Mouse (Mus musculus) midbrain, embryonic 16.5 days (tissue): ENCODE measurements around the gene Lrp4. TPM values are rescaled to one million over a fixed set of nuclear protein-coding genes. Genes with fewer than 3 reads are reported as not detected.

Experiments used
- ATAC-seq: fragments of 200-750 bp; cut with Nextera tagmentation; 2 replicates; pipeline ENCODE4 v1.8.0; 2017; ENCODE audit warnings: moderate TSS enrichment
- H3K27ac ChIP-seq: fragments of 300-500 bp; sonication (generic); 2 replicates; pipeline ENCODE4 v1.5.1; 2014; ENCODE audit warnings: mild to moderate bottlenecking, low read length, mixed read lengths
- H3K27me3 ChIP-seq: fragments of 300-500 bp; sonication (generic); 2 replicates; pipeline ENCODE4 v1.6.1; 2014; ENCODE audit warnings: low read depth, low read length, mixed read lengths; ENCODE audit not compliant: control insufficient read depth, insufficient read depth
- H3K36me3 ChIP-seq: fragments of 300-500 bp; sonication (generic); 2 replicates; pipeline ENCODE4 v1.6.1; 2014; ENCODE audit warnings: mild to moderate bottlenecking, low read length, moderate library complexity, mixed read lengths; ENCODE audit not compliant: control insufficient read depth, insufficient read depth
- H3K4me1 ChIP-seq: fragments of 300-500 bp; sonication (generic); 2 replicates; pipeline ENCODE4 v1.6.1; 2014; ENCODE audit warnings: mild to moderate bottlenecking, low read length, mixed read lengths; ENCODE audit not compliant: control insufficient read depth, insufficient read depth
- H3K4me2 ChIP-seq: fragments of 300-500 bp; sonication (generic); 2 replicates; pipeline ENCODE4 v1.6.1; 2014; ENCODE audit warnings: mild to moderate bottlenecking, low read length, mixed read lengths
- H3K4me3 ChIP-seq: fragments of 300-500 bp; sonication (generic); 2 replicates; pipeline ENCODE4 v1.5.1; 2014; ENCODE audit warnings: low read depth, mild to moderate bottlenecking, low read length, moderate library complexity, mixed read lengths
- H3K9ac ChIP-seq: fragments of 300-500 bp; sonication (generic); 2 replicates; pipeline ENCODE4 v1.6.1; 2014; ENCODE audit warnings: low read depth, low read length, mixed read lengths
- H3K9me3 ChIP-seq: fragments of 300-500 bp; sonication (generic); replicated peaks from 2 replicates; pipeline ENCODE4 v1.6.1; 2014; ENCODE audit warnings: mild to moderate bottlenecking, low read length, mixed read lengths; ENCODE audit not compliant: control insufficient read depth, poor library complexity, severe bottlenecking
- WGBS: fragments of 180-500 bp; shearing (Covaris S2); extraction: QIAGEN DNeasy Blood & Tissue Kit; methylation state at CpG from one replicate; pipeline ENCODE4 v1.1.7; 2014; 5-methylcytosine and 5-hydroxymethylcytosine counted together
- polyA plus RNA-seq: library from polyadenylated mRNA; unstranded; fragments of >200 nt; fragmentation: Nextera tagmentation; extraction: Ambion mirVana; gene quantifications from 2 replicates; pipeline ENCODE4 v1.2.1, GENCODE M21; 2015

Lrp4 gene
- polyA plus RNA-seq, 1 experiment from 2014 or later = 3.6 TPM

GRCm38 (mm10) chr2:91444286-91444892, 12.9 kb upstream of the Lrp4 start, which contains the start of gene 1110051M20Rik:
1110051M20Rik (minus strand) TSS chr2:91444704.
- peak within 1 kb of the TSS; percentile 67 for H3K9ac ChIP-seq
- ATAC-seq = peak; percentile 98
- no peaks in the 10 kb centered on the region for H3K36me3 ChIP-seq
- WGBS = under 1% methylated on average over 19 of the region's 19 CpGs
- peak within 1 kb of the TSS; percentile 73 for H3K4me2 ChIP-seq
- peak within 1 kb of the TSS; percentile 85 for H3K27ac ChIP-seq
- peak within 1 kb of the TSS; percentile 83 for H3K4me3 ChIP-seq
- H3K9me3 ChIP-seq = no peaks in the 10 kb centered on the region
- H3K4me1 ChIP-seq = peaks cover 8% of the 10 kb centered on the region
- no peaks in the 10 kb centered on the region for H3K27me3 ChIP-seq

- Histone ChIP-seq H3K4me2 (no peak overlapping the region), H3K4me3 (no peak overlapping the region), H3K27ac (no peak overlapping the region), H3K4me1 (no peaks in the 10 kb centered on the region), H3K9me3 (no peaks in the 10 kb centered on the region), H3K27me3 (no peaks in the 10 kb centered on the region), H3K36me3 (no peaks in the 10 kb centered on the region), H3K9ac (no peak overlapping the region)
- 46% methylated on average over 1 of the region's 1 CpGs for WGBS
- ATAC-seq = no peak
Measured at GRCm38 (mm10) chr2:91449662-91450061, 7.6 kb upstream of the Lrp4 start.

GRCm38 (mm10) chr2:91450316-91450715, 7.0 kb upstream of the Lrp4 start:
- no peaks in the 10 kb centered on the region for H3K36me3 ChIP-seq
- 81% methylated on average over 9 of the region's 9 CpGs for WGBS
- H3K27ac ChIP-seq = no peak overlapping the region
- no peaks in the 10 kb centered on the region for H3K9me3 ChIP-seq
- ATAC-seq = no peak
- H3K27me3 ChIP-seq = no peaks in the 10 kb centered on the region
- no peak overlapping the region for H3K9ac ChIP-seq
- no peak overlapping the region for H3K4me2 ChIP-seq
- H3K4me1 ChIP-seq = no peaks in the 10 kb centered on the region
- no peak overlapping the region for H3K4me3 ChIP-seq

- no peak overlapping the region for H3K27ac ChIP-seq
Measured at GRCm38 (mm10) chr2:91452658-91453057, 4.7 kb upstream of the Lrp4 start.

GRCm38 (mm10) chr2:91453231-91454075, 3.9 kb upstream of the Lrp4 start:
- 85% methylated on average over 9 of the region's 9 CpGs for WGBS
- ATAC-seq = no peak
- H3K4me3 ChIP-seq = no peak overlapping the region
- H3K4me2 ChIP-seq = no peak overlapping the region
- no peak overlapping the region for H3K9ac ChIP-seq
- H3K36me3 ChIP-seq = no peaks in the 10 kb centered on the region
- no peaks in the 10 kb centered on the region for H3K27me3 ChIP-seq
- peaks cover 7% of the 10 kb centered on the region for H3K4me1 ChIP-seq
- no peaks in the 10 kb centered on the region for H3K9me3 ChIP-seq
- H3K27ac ChIP-seq = no peak overlapping the region

More at GRCm38 (mm10) chr2:91452658-91453057, 4.7 kb upstream of the Lrp4 start:
- Histone ChIP-seq H3K27me3 (no peaks in the 10 kb centered on the region), H3K9me3 (no peaks in the 10 kb centered on the region), H3K4me2 (no peak overlapping the region), H3K4me1 (peaks cover 5% of the 10 kb centered on the region), H3K9ac (no peak overlapping the region), H3K4me3 (no peak overlapping the region), H3K36me3 (no peaks in the 10 kb centered on the region)
- whole genome bisulfite sequencing = 74% methylated on average over 8 of the region's 8 CpGs
- no peak for ATAC-seq

GRCm38 (mm10) chr2:91454434-91454833, 2.9 kb upstream of the Lrp4 start:
- Histone ChIP-seq H3K27me3 (no peaks in the 10 kb centered on the region), H3K9ac (no peak overlapping the region), H3K36me3 (no peaks in the 10 kb centered on the region), H3K4me1 (peaks cover 15% of the 10 kb centered on the region), H3K4me2 (no peak overlapping the region), H3K4me3 (no peak overlapping the region), H3K9me3 (no peaks in the 10 kb centered on the region), H3K27ac (no peak overlapping the region)
- no peak for ATAC-seq
- WGBS = 90% methylated on average over 3 of the region's 3 CpGs

- no peak overlapping the region for H3K27ac ChIP-seq
- H3K4me3 ChIP-seq = no peak overlapping the region
- no peak overlapping the region for H3K9ac ChIP-seq
- WGBS = under 1% methylated on average over 4 of the region's 4 CpGs
- peaks cover 19% of the 10 kb centered on the region for H3K4me1 ChIP-seq
- peak; percentile 30 for ATAC-seq
- no peaks in the 10 kb centered on the region; the same call in 1 of the 2 replicates for H3K27me3 ChIP-seq
- no peaks in the 10 kb centered on the region for H3K36me3 ChIP-seq
- no peak overlapping the region for H3K4me2 ChIP-seq
- H3K9me3 ChIP-seq = no peaks in the 10 kb centered on the region
Measured at GRCm38 (mm10) chr2:91455826-91456225, 1.5 kb upstream of the Lrp4 start.

GRCm38 (mm10) chr2:91456491-91457100, 715 bp upstream of the Lrp4 start:
- ATAC-seq = no peak
- no peak overlapping the region for H3K27ac ChIP-seq
- no peaks in the 10 kb centered on the region for H3K36me3 ChIP-seq
- H3K9ac ChIP-seq = no peak overlapping the region
- H3K4me1 ChIP-seq = peaks cover 22% of the 10 kb centered on the region
- peak overlapping the region; percentile 54 for H3K4me3 ChIP-seq
- H3K27me3 ChIP-seq = no peaks in the 10 kb centered on the region; the same call in 1 of the 2 replicates
- 45% methylated on average over 9 of the region's 9 CpGs for WGBS
- no peaks in the 10 kb centered on the region for H3K9me3 ChIP-seq
- peak overlapping the region; percentile 83 for H3K4me2 ChIP-seq
